Mouse (Mus musculus) lung, adult 2 months (tissue): ENCODE measurements around the gene Csf2rb.

Experiments
- CTCF ChIP-seq: fragments of 200-500 bp; IDR thresholded peaks from 2 replicates; pipeline ENCODE4 v1.5.1; 2011; ENCODE audit warnings: mild to moderate bottlenecking, low read length, control low read depth; ENCODE audit not compliant: insufficient read depth
- POLR2A ChIP-seq: fragments of 200-500 bp; IDR thresholded peaks from 2 replicates; pipeline ENCODE4 v1.6.1; 2011; ENCODE audit warnings: low read depth, mild to moderate bottlenecking, control low read depth, low read length, borderline replicate concordance; ENCODE audit errors: extremely low read depth

GRCm38 (mm10) chr15:78331523-78332340 lies 6.2 kb downstream of the Csf2rb start:
- TF ChIP-seq POLR2A: no peak
- no peak for TF ChIP-seq CTCF
